17 mouse cellular contexts compared by ENCODE assay signal in the genomic region with DNA sequence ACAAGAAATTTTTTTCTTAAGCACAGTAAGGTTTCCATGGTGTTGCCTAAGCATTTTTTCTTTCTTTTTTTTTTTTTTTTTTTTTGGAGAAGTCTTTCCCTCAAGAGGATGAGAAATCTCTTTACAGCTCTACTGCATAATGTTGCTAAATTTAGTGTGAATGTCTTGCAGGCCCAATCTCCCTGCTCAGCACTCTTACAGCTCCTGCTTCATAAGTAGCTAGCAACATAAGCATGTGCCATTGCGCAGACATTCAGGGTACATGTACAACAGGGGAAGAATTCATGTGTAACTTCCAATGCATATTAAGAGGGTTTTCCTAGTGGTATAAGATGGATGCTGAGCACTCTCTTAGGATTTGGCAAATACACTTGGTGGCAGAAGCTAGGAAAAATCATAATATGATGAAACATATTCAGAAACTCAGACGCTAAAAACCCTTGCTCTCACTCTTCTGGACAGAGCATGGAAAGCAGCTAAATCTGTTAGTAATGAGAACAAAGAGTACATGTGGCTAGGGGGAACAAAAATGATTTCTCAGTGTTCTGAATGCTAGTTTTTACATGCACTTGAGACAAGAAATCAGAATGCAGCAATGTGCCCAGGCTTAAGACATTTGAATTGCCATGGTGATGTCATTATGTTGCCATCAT.
DNase-seq lines count a peak whose midpoint lies in the region; ATAC-seq lines count a peak whose summit lies in the region.
"Had no signal": no experiment of that assay in that cellular context is flagged by ENCODE, and none has a peak within 500 bp of the region (broad histone marks: within the 10 kb centered on the region; RNA-seq: fewer than 3 reads in every experiment).

No protein-coding gene starts in this region.

- intact Hi-C loops in left cerebral cortex, postnatal 25 days (cut with DNase I), result no loop called here

- DNase-seq in layer of hippocampus, adult 9-11 months, result peak; percentile 3
- DNase-seq in layer of hippocampus, postnatal 10 days (ENCODE audit: low spot score in 2 of 2), result no peak
- DNase-seq in frontal cortex, adult 2 months (ENCODE audit: extremely low spot score in 1 of 2, low spot score in 1 of 2), result peak; percentile 22 to 48
- peak; percentile 14 to 72 for DNase-seq in left cerebral cortex, postnatal 25 days (ENCODE audit: low spot score in 2 of 2)
- peak; percentile 67 for DNase-seq in telencephalon, adult 2 months (ENCODE audit: low read depth, low spot score)
- DNase-seq in kidney, postnatal 36 days, result no peak
- DNase-seq: adrenal gland, postnatal 36 days; cerebellum, postnatal 14 days; gastrocnemius, postnatal 25 days; heart, postnatal 10 days; kidney, adult 11 months; kidney, postnatal 14 days; lung, postnatal 10 days; thymus, adult 18-20 months had no signal

- no peak for ATAC-seq in granulocyte monocyte progenitor cell, adult 5-6 weeks (replicated peaks; ENCODE audit: poor library complexity, severe bottlenecking)
- ATAC-seq: forebrain, embryonic 13.5 days; Patski had no signal

Comparison
In these comparisons a context has a peak if more than half of its experiments do, and no peak if none do; other contexts are left out.
1. DNase-seq: peak in layer of hippocampus, adult 9-11 months (single experiment), frontal cortex, adult 2 months (2 of 2), left cerebral cortex, postnatal 25 days (2 of 2) and telencephalon, adult 2 months (single experiment); none in layer of hippocampus, postnatal 10 days (0 of 2) and kidney, postnatal 36 days (0 of 2).